Mouse (Mus musculus) lung, postnatal 0 days (tissue): ENCODE data around the gene Tmem40. TPM values are rescaled to one million over a fixed set of nuclear protein-coding genes. Genes with fewer than 3 reads are reported as not detected.

ENCODE experiments used
- ATAC-seq: fragments of 200-750 bp; cut with Nextera tagmentation; 2 replicates; pipeline ENCODE4 v1.8.0; 2017; ENCODE audit warnings: moderate library complexity
- DNase-seq: peaks from one replicate; pipeline ENCODE4 v3.0.0-alpha.2; 2016; ENCODE audit warnings: low spot score
- H3K27ac ChIP-seq: fragments of 300-500 bp; sonication (generic); 2 replicates; pipeline ENCODE4 v1.5.1; 2014; ENCODE audit warnings: antibody characterized with exemption, mild to moderate bottlenecking, low read length, mixed read lengths
- H3K27me3 ChIP-seq: fragments of 300-500 bp; sonication (generic); replicated peaks from 2 replicates; pipeline ENCODE4 v1.6.1; 2014; ENCODE audit warnings: low read length, mixed read lengths; ENCODE audit not compliant: insufficient read depth
- H3K36me3 ChIP-seq: fragments of 300-500 bp; sonication (generic); 2 replicates; pipeline ENCODE4 v1.6.1; 2014; ENCODE audit warnings: low read length, mixed read lengths; ENCODE audit not compliant: insufficient read depth
- H3K4me1 ChIP-seq: fragments of 300-500 bp; sonication (generic); 2 replicates; pipeline ENCODE4 v1.6.1; 2014; ENCODE audit warnings: antibody characterized with exemption, low read depth, low read length, mixed read lengths; ENCODE audit not compliant: insufficient read depth
- H3K4me2 ChIP-seq: fragments of 300-500 bp; sonication (generic); replicated peaks from 2 replicates; pipeline ENCODE4 v1.6.1; 2014; ENCODE audit warnings: low read depth, mild to moderate bottlenecking, low read length, moderate library complexity, mixed read lengths
- H3K4me3 ChIP-seq: fragments of 300-500 bp; sonication (generic); 2 replicates; pipeline ENCODE4 v1.5.1; 2014; ENCODE audit warnings: low read depth, low read length
- H3K9ac ChIP-seq: fragments of 300-500 bp; sonication (generic); replicated peaks from 2 replicates; pipeline ENCODE4 v1.6.1; 2014; ENCODE audit warnings: low read depth, mild to moderate bottlenecking
- H3K9me3 ChIP-seq: fragments of 300-500 bp; sonication (generic); 2 replicates; pipeline ENCODE4 v1.6.1; 2016; ENCODE audit warnings: low read length, mixed read lengths
- CTCF ChIP-seq: IDR thresholded peaks from 2 replicates; pipeline ENCODE4 v1.5.1; 2016; ENCODE audit warnings: antibody characterized with exemption, mild to moderate bottlenecking
- EP300 ChIP-seq: IDR thresholded peaks from 2 replicates; pipeline ENCODE4 v1.6.1; 2016; ENCODE audit warnings: antibody characterized with exemption, mild to moderate bottlenecking, control low read depth
- WGBS: fragments of 180-500 bp; shearing (Covaris S2); extraction: QIAGEN DNeasy Blood & Tissue Kit; methylation state at CpG from one replicate; pipeline ENCODE4 v1.1.7; 2014; 5-methylcytosine and 5-hydroxymethylcytosine counted together
- polyA plus RNA-seq: library from polyadenylated mRNA; unstranded; fragments of >200 nt; fragmentation: Nextera tagmentation; extraction: Ambion mirVana; gene quantifications from 2 replicates; pipeline ENCODE4 v1.2.1, GENCODE M21; 2015

Tmem40 gene
- polyA plus RNA-seq, 1 experiment from 2014 or later, result 5.5 TPM

GRCm38 (mm10) chr6:115791016-115791415, 28.8 kb upstream of the Tmem40 start:
- DNase-seq, result no peak
- Histone ChIP-seq H3K4me2 (no peak overlapping the region), H3K27ac (no peak overlapping the region), H3K9ac (no peak overlapping the region), H3K36me3 (peaks cover 4% of the 10 kb centered on the region; the same call in 1 of the 2 replicates), H3K9me3 (no peaks in the 10 kb centered on the region), H3K4me1 (no peaks in the 10 kb centered on the region), H3K27me3 (no peaks in the 10 kb centered on the region), H3K4me3 (no peak overlapping the region)
- no peak for TF ChIP-seq EP300
- 79% methylated on average over 10 of the region's 10 CpGs for WGBS
- ATAC-seq, result no peak

GRCm38 (mm10) chr6:115782781-115783180, 20.6 kb upstream of the Tmem40 start:
- H3K9me3 ChIP-seq, result no peaks in the 10 kb centered on the region
- H3K4me3 ChIP-seq, result no peak overlapping the region
- no peaks in the 10 kb centered on the region for H3K4me1 ChIP-seq
- no peaks in the 10 kb centered on the region for H3K36me3 ChIP-seq
- TF ChIP-seq EP300, result no peak
- TF ChIP-seq CTCF, result no peak
- 91% methylated on average over 3 of the region's 3 CpGs for WGBS
- no peak overlapping the region for H3K4me2 ChIP-seq
- H3K27me3 ChIP-seq, result no peaks in the 10 kb centered on the region
- ATAC-seq (no peak), DNase-seq (no peak)
- no peak overlapping the region for H3K9ac ChIP-seq
- no peak overlapping the region for H3K27ac ChIP-seq

- Histone ChIP-seq H3K9ac (no peak overlapping the region), H3K4me3 (no peak overlapping the region), H3K36me3 (no peaks in the 10 kb centered on the region), H3K27me3 (no peaks in the 10 kb centered on the region), H3K27ac (no peak overlapping the region), H3K9me3 (no peaks in the 10 kb centered on the region), H3K4me1 (peaks cover 10% of the 10 kb centered on the region; the same call in 1 of the 2 replicates), H3K4me2 (no peak overlapping the region)
- DNase-seq (peak; percentile 20), ATAC-seq (no peak)
- WGBS, result 13% methylated on average over 9 of the region's 9 CpGs
- no peak for TF ChIP-seq CTCF
- no peak for TF ChIP-seq EP300
These were observed 14.2 kb upstream of the Tmem40 start for GRCm38 (mm10) chr6:115776363-115776762.

- Histone ChIP-seq H3K4me1 (peaks cover 10% of the 10 kb centered on the region; the same call in 1 of the 2 replicates), H3K9me3 (no peaks in the 10 kb centered on the region), H3K27ac (no peak overlapping the region), H3K9ac (no peak overlapping the region), H3K27me3 (no peaks in the 10 kb centered on the region), H3K36me3 (no peaks in the 10 kb centered on the region), H3K4me2 (no peak overlapping the region), H3K4me3 (no peak overlapping the region)
- TF ChIP-seq EP300 (no peak), CTCF (no peak)
- WGBS, result 25% methylated on average over 3 of the region's 3 CpGs
- peak; percentile 28 for ATAC-seq
- peak; percentile 28 for DNase-seq
These were observed 13.6 kb upstream of the Tmem40 start for GRCm38 (mm10) chr6:115775838-115776237.

GRCm38 (mm10) chr6:115774501-115774921, 12.3 kb upstream of the Tmem40 start, which contains the start of gene Cand2:
Gene Cand2 (plus strand): TSS chr6:115774538.
- Histone ChIP-seq H3K36me3 (no peaks in the 10 kb centered on the region), H3K9me3 (no peaks in the 10 kb centered on the region), H3K27ac (no peak within 1 kb of the TSS), H3K9ac (peak within 1 kb of the TSS; percentile 48; the same call in 1 of the 2 replicates), H3K27me3 (no peaks in the 10 kb centered on the region), H3K4me3 (peak within 1 kb of the TSS; percentile 58), H3K4me1 (peaks cover 10% of the 10 kb centered on the region; the same call in 1 of the 2 replicates), H3K4me2 (peak within 1 kb of the TSS; percentile 90)
- ATAC-seq (peak; percentile 65), DNase-seq (peak; percentile 48)
- no peak for TF ChIP-seq CTCF
- no peak for TF ChIP-seq EP300
- WGBS, result 0% methylated on average over 15 of the region's 28 CpGs

- TF ChIP-seq EP300, result no peak
- 0 out of 2 replicates have a peak, but pooled peaks have one; percentile 10 for TF ChIP-seq CTCF
- peak overlapping the region; percentile 90 for H3K4me2 ChIP-seq
- peak overlapping the region; percentile 58 for H3K4me3 ChIP-seq
- no peaks in the 10 kb centered on the region for H3K9me3 ChIP-seq
- H3K27me3 ChIP-seq, result no peaks in the 10 kb centered on the region
- H3K27ac ChIP-seq, result no peak overlapping the region
- H3K4me1 ChIP-seq, result peaks cover 10% of the 10 kb centered on the region; the same call in 1 of the 2 replicates
- peak; percentile 58; the same call in 1 of the 2 replicates for ATAC-seq
- no peaks in the 10 kb centered on the region for H3K36me3 ChIP-seq
- peak; percentile 60 for DNase-seq
- H3K9ac ChIP-seq, result no peak overlapping the region
- 2% methylated on average over 14 of the region's 14 CpGs for WGBS
These were observed 11.8 kb upstream of the Tmem40 start for GRCm38 (mm10) chr6:115773966-115774413.
